Mouse (Mus musculus) adrenal gland, postnatal 4 days (tissue): ENCODE data around the gene Tubgcp6. TPM values are rescaled to one million over a fixed set of nuclear protein-coding genes. Genes with fewer than 3 reads are reported as not detected.

Experiments
- DNase-seq, 2 experiments: peaks; one replicate each; pipeline ENCODE4 v3.0.0; 2021 to 2022; ENCODE audit warnings: low spot score in 2 of 2, mixed read lengths in 2 of 2
- long read RNA-seq, 2 experiments: library from polyadenylated mRNA; stranded (forward); transcript quantifications; one replicate each; pipeline ENCODE4 v2.0.0; 2021
- total RNA-seq, 2 experiments: library from RNA; stranded (reverse); gene quantifications; 2 replicates each; pipeline ENCODE4 v1.2.3; 2021

The Tubgcp6 gene
- 10 to 100 TPM; 20.1 to 24.8 TPM for total RNA-seq
- long read RNA-seq, experiment 1, partial matches to known transcripts, result 0 of 2 reads
- long read RNA-seq, experiment 1, other reads (novel, unspliced or antisense), result 2 of 2 reads
- long read RNA-seq, experiment 2, partial matches to known transcripts, result 2 of 6 reads
- long read RNA-seq, experiment 2, other reads (novel, unspliced or antisense), result 4 of 6 reads

DNA sequence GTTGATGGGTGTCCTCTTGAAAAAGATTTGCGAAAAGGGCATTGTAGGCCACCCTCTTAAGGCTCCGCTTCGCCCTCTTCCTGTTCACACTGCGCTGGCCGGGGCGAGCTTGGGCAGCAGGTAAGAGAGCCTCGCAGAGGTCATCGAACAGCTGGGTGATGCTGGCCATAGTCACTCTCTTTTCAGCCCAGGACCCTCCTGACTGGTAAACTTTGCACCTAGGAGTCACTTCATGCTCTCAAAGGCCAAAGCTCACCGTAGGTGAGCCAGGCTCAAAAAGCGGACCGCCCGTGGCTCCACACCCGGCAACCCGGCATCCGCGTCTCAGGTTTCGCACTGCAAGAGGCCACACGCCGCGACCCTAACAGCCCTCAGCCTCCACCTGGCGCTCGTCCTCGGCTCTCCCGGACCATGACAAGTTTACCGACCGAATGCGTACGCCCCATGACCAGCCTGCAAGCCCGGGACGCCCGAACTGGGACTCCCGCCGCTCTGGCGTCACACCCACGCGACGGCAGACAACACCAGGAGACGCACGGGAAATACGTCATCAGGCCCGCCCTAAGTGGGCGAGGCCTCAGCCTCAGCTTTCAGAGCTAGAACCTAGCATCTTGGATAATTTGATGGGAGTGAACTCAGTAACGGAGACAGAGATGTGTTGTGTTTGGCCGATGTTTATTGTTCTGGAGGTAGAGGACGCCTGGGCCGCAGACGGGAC lies at the start of gene Tubgcp6:
TSS of gene Tubgcp6 (minus strand) at position 464 of the 718 bp plus-strand sequence.
- peak; percentile 92 for DNase-seq

DNA sequence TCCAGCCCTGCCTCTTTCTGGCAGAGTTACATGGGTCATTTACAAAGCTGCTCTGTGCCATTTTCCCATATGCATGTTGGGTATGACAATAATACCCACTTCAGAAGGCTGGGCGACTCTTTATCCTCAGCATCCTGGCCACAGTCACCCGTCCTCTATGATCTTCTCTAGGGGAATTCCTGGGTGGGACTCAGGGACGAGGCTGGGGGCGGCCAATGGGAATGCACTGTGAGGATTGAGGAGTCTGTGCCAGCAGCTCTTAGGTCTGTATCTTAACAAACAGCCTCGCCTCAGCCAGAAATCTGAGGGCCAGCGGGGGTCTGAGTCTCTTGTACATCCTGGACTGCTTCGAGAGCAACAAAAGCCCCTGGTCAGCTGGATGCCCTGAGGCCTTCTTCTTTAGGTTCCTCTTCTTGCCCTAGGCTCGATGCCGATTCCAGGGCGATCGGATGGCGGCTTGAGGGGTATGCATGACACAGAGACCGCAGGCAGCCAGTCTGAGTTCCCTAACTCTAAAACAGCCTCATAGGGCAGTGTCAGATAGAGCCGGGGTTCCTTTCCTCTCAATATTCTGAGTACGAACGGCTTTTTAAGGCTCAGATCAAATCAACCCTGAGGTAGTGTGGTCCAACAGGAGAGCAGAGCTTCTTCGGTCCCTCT lies 49.5 kb upstream of the Tubgcp6 start:
- DNase-seq, result no peak

DNA sequence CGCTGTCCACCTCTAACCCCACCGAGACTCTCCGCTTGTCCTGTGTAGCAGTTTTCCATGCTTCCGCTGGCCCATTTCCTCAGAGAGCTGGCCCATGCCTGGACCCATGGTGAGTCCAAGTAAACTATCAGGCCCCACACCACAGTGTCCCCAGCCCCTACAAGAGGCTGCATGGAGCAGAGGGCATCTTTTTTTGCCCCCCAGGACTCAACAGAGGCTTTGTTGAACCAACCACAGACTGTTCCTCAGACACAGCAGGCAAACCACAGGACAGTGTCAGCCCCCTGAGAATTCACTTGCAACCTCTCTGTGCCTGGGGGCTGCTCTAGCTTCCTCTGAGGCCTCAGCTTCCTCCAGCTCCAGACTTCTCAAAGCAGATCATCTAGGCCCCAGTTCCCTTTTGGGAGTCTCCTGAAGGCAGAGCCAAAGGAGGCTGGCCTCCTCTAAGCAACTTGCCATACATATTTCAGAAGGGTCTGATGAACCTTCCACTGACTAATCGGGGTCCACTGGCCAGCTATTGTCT lies 48.7 kb upstream of the Tubgcp6 start:
- DNase-seq, result no peak

DNA sequence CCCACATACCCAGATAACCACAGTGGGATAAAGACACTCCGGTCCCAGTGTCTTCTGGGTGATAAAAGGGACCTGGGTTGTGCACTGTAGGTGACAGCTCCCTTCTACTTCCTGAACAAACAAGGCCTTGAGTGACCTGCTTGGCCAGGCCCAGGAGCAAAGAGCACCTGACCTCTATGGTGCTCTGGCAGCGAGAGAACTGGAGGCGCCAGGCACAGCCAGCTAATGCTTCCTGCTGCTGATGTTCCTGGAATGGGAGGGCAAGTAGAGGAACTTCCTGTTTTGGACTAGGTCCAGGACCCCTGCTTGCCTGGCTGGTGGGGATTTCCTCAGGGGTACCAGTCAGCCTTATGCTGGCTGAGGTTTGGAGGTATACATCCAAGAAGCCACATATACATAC lies 47.2 kb upstream of the Tubgcp6 start:
- no peak for DNase-seq

DNA sequence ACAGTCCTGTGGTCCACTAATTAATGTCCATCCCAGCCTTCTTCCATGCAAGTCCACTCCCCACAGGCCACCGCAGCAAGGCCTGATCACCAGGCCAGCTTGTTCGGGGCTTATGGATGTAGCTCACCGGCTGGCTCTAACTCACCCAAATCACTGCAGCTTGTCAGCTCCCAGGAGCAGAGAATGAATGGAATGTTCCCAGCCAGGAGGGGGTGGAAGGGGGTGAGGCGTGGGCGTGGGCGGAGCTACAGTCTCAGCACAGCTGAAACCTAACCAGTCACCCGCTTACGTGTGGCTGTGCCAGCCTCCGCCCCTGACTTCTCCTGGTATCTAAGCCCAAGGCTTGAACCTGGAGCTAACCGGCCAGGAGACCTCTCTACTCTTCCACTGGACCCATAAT lies 46.5 kb upstream of the Tubgcp6 start:
- peak in 1 of 2 experiments; percentile 47 for DNase-seq

DNA sequence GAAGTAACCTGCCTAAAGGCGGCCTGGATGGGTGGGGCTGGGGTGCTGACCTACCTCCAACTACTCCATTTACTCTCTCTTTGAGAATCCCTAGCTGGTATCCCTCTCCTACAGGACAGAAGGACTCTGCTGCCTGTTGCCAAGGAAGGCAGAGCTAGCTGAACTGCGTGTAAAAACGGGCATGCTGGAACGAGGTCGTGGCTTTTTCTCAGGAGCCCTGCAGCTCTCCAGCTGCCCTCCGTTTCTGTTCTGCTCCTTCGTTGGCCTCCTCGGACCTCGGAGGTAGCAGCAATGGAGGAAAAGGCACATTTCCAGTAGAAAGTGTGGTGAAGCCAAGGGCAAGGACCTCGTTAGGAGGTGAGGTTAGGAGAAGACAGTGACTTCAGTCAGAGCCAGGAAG lies 46.0 kb upstream of the Tubgcp6 start:
- DNase-seq, result no peak

DNA sequence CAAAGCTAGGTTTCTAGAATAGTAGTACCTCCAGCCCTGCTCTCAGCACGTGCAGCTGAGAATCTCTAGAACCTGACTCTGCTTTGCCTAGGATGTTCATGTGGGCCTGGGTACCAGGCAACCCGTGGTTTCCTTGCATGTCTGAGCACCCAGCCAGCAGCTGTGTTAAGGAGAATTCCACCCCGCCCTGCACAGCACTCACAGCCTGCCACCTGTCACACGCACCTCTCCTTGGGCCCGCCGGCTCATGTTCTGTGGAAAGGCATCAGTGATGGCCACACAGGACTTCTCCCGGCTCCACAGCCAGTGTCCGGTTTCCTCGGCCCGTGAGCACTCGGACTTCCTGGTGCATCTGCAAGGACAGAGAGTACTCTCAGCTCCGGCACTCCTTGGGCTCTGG lies 42.6 kb upstream of the Tubgcp6 start:
- no peak for DNase-seq

DNA sequence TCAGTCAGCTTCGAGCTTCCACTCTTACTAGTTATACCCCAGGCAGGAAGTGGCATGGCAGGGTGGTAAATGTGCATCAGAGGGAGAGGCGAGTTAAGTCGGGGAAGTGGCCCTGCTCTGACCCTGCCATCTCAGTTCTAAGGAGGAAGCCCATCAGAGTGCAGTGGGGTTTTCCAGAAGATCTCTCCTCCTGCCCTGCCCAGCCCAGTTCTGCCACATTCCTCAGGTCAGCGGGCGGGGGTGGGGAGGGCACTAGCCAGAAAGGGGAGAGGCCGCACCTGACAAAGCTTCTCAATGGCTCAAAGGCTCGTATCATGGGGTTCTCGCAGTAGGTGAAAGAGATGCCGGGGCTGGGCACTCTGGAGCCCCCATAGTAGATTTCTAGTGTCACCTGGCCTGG lies 38.5 kb upstream of the Tubgcp6 start:
- DNase-seq, result no peak

DNA sequence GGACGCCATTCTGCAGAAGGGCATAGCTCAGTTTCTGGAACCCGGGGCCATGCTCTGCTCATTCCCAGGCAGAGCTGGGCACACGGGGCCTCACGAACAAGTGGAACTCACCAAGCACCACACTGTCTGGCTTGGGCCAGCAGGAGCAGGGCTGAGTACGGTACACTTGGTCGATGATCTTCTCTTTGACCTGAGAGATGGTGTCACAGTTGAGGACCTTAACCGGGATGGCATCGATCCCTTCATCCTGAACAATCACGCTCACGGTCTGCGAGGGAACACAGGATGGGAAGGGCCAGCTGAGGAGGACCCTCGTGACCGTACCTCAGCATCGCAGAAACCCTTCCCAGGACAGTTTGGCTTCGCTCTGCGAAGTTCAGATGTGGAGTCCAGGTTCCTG lies 35.6 kb upstream of the Tubgcp6 start:
- DNase-seq, result no peak

DNA sequence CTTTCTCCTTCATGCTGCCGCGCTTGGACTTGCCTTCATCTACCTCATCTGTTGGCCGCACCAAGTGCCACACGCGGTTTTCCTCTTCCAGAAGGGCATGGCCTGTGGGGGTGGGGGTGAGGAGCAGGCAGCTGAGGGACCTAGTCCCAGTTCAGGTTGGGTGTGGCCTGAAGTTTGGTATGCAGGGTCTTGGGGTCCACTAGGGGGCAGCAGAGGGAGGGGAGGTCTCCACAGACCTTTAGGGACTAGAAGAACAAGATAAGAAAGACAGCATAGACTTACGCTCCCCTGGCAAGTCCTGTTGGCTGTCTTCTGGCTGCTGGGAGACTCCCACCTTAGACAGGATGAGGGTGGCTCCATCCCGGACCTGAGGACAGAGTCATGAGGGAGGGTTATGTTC lies 35.0 kb upstream of the Tubgcp6 start:
- no peak for DNase-seq

DNA sequence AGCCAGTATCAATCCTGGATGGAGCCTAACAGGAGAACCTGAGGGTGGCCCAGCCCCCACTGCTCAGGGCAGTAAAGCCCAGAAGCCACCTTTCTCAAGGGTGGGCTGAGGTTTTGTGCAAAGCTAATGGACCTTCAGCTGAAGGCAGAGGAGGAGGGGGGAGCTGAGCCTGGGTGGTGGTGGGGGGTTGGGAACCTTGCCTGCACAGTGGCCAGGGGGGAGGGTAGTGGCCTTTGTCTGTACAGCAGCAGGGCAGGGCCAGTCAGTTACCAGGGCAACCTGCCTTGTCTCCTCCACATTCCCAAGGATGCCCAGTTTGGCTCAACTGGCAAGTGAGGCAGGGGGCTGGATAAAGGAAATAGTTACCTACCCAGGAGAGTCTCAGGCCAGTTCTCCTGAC lies 29.4 kb upstream of the Tubgcp6 start:
- no peak for DNase-seq

DNA sequence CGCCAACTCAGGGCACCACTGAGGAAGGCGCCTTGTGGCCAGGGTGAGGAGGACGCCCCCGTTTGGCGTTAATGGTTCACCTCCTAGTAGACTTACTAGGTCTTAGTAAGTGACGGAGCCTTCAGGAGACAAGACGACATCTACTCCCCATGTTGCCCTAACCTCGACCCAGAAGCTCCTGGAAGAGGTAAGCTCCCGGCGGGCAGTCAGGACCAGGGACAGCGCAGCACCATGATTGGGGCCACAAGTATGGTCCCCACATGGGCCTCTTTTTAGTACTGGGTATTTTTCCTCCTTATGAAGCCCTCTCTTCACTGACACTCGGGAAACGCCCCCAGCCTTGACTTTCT lies 27.1 kb upstream of the Tubgcp6 start:
- DNase-seq, result no peak

DNA sequence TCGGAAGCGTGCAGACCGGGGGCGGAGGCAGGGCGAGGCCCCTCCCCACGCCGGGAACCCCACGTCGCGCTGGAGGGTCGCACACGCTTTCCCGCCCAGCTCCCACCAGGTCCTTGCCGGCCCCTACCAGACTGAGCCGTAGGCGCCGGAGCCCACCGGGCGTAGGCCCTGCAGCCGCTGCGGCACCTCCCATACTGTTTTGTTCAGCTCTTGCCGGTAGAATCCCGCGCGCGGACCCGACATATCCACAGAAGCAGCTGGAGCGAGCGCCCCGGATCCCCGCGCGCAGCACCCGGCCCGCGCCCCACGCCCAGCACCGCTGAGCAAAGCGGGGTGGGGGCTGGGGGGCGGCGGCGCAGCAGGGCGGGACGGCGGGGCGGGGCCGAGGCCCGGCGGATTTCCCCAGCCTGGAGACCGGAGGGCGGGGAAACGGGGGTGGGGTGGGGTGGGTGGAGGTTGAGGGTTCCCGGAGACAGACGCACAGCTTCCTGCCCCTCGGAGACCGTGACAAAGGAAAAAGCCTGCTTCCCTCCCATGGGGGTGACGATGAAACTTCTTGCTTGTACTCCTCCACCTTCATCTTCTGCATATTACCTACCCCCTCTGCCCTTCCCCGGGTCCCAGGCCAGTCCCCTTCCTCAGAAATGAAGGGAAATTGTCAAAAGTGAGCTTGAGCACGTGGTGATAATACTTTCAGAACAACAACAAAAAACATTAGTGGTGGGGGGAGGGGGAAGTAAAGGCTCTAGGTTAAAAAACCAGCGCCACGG lies 26.5 kb upstream of the Tubgcp6 start, which contains the start of gene Mapk11:
TSS of gene Mapk11 (minus strand) at position 358 of the 770 bp plus-strand sequence.
- no peak for DNase-seq

DNA sequence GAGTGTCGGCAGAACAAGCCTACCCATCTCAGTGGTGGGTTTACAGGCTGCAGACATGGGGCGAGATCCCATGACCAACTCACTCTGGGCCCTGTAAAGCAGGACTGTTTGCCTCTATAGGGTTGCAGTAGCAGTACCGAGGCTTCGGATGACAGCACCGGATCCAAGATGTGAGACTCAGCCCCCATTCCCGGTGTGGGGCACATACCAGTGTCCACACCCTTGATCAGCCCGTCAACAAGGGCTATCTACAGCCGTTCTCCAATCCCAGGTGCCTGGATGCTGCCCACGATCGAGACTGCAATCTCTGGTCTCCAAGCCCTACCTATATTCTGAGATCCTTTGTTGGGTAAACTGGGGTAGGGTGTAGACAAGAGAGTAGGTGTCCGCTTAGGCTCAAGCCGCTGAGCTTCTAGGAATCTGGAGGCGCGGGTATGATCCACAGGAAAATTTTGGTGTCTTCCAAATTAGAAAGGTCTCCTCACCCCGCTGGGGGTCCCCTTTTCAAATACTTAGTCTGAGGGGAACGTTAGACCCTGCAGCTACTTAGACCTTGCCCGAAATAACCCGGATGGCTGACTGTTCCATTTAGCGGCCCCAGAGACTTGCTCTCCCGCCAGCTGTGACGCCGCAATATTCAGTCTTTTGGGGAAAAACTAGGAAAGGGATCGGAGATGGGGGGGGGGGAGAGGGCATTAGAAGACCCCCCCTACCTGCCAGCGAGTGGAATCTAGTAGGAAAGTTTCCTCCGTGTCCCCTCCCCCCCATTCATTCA lies 25.8 kb upstream of the Tubgcp6 start:
- no peak for DNase-seq

DNA sequence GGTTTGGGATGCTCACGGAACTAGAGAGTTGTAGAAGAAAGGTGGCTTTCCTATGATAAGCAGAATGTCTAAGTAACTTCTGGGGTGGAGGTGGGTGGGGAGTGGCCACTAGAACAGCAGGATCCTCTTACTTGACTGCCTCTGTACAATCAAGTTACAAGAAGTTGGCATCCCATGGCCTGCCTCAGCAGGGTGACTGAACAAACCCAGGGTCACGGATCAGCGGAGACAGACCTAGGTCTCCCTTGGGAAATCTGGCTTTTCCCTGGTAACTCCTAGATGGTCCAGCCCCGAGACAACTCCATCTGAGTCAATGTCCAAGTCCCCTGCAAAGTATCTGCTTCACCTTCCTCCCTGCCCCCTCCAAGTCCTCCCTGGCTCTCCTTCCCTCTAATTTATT lies 25.0 kb upstream of the Tubgcp6 start:
- no peak for DNase-seq

DNA sequence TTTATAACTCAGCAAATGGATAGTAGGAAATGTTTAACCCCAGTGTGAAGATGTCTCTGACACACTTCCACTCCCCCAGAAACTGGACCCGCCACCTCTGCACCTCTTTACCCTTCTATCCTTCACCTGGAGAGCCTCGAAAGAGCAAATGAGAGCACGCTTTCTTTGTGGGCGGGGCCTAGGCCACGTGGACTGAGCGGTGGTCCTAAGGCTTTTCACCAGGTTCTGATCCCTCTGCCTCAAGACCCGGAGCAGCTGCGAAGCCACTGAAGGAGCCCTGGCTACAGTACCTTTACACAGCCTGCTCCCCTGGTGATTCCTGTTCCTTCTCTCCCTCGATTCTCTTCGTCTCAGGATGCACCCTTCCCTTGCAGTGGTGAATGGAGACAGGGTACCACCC lies 24.5 kb upstream of the Tubgcp6 start:
- no peak for DNase-seq

DNA sequence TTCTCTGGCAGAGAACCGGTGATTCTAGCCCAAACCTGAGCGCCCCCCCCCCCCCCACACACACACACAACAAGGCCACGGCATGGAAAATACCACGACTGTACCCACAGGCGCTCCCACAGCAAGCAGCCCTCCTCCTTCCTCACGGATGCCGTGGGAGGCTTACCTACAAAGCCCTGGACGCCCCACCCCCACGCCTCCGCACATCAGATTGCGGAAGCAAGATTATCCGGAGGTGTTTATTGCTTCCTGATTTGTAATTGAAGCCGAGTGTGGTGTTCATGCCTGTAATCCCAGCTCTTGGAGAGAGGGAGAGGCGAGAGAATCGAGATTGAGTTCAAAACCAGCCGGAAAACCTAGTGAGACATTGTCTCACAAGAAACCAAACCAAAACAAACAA lies 24.1 kb upstream of the Tubgcp6 start:
- no peak for DNase-seq

DNA sequence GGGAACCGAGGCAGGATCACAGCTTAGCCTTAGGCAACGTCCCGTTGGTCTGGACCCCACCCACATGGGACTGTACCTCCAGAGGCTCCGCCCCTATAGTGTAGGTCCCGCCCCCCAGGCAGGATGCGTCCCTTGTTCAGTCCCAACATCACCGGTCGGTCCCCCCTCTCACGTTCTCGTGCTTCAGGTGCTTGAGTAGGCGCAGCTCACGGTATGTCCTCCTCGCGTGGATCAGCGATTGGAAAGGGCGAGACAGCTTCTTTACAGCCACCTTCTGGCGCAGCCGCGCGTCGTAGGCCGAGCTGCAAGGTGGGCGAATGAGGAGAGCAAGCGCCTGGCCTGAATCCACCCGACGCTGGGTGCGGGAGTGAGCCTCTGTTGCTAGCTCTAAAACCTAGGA lies 23.6 kb upstream of the Tubgcp6 start:
- DNase-seq, result no peak

DNA sequence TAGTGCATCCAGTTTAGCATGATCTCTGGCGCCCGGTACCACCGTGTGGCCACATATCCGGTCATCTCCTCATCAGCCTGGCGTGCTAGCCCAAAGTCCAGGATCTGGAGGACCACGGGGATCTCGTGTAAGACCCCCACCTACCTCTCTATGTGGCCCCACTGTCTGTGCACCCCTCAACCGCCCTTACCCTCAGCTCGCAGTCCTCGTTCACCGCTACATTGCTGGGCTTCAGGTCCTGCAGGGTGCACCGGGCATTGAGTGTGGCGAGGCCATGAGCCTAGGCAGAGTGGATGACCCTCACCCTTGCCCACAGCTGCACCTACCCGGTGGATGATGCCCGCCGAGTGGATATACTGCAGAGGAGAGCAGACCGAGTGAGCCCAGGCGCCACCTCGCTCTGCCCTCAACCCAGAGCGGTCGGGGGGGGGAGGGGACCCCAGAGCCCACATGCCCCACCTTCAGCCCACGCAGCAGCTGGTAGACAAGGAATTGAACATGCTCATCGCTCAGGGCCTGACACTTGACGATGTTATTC lies 23.0 kb upstream of the Tubgcp6 start:
- no peak for DNase-seq

DNA sequence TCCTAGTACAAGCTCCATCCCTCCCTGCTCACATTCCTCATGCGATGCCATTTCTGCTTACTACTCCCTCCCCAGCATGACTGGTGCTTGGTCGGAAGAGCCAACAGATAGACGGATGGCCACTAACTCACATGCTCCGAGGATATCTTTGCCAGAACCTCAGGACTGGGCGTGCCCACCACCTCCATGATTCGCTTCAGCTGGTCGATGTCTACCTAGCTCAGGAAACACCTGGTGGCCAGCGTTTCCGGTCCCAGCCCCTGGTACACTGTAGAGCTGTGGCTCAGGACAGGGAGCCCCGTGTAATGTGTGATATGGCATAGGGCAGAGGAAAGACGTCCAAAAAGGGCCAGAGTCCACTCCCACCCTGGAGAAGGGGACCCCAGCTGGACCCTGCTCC lies 22.1 kb upstream of the Tubgcp6 start:
- DNase-seq, result no peak

DNA sequence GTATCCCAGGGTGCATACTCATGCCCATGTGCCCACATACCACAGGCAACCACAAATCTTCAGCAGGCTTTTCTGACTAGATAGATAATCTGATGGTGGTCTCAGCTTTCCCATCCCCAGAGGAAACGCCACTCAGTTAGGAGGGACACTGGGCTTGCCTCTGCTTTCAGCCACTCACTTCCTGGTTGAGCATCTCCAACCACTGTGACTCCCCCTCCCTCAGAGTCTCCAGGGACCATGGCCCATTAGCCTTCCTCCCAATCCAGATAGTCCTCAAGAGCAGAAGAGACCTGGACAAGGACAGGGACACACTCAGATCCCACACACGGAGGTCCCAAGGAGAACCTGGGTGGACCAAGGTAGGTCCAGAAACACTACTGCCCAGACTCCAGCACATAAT lies 20.2 kb upstream of the Tubgcp6 start:
- no peak for DNase-seq
